Mouse (Mus musculus) embryo, embryonic 10 days (tissue): ENCODE results near the gene Shank3.

Experiments used
- DNase-seq: peaks from one replicate; pipeline ENCODE4 v3.0.0-alpha.2; 2015; ENCODE audit warnings: low spot score

The Shank3 gene

DNA sequence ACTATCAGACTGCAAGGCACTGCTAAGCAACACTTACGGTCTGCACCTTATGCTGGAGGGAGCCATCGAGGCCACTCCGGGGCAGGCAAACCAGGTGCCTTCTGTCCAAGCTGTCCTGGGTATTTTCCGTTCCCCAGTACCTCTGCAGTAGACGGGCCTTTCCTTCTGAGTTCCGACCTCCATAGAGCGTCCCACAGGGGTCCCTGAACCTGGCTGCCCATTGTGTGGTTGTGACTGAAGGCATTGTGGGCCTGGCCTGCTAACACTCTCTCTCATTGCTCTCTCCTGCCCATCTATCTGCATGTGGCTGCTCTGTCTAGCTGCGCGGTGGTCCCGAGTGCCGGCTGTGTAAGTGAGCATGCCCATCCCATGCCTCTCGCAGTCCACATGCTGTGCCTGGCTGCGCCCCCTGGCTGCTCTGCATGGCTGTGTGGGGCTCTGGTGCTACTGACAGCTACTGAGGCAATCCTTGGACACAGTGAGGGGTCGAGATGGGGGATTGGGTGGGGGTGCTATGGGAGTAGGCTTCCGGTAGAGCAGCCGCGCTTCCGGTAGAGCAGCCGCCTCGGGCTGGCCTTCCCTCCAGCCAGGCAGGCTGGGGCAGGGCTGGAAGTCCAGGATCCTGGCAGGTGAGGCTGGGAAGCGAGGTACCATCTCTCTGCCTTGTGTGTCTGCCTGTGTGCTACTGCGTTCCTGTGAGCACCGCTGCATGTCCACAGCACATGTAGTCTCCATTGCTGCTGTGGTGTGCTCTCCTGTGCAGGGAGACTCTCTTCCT lies 57.2 kb downstream of the Shank3 start:
- peak; percentile 73 for DNase-seq

DNA sequence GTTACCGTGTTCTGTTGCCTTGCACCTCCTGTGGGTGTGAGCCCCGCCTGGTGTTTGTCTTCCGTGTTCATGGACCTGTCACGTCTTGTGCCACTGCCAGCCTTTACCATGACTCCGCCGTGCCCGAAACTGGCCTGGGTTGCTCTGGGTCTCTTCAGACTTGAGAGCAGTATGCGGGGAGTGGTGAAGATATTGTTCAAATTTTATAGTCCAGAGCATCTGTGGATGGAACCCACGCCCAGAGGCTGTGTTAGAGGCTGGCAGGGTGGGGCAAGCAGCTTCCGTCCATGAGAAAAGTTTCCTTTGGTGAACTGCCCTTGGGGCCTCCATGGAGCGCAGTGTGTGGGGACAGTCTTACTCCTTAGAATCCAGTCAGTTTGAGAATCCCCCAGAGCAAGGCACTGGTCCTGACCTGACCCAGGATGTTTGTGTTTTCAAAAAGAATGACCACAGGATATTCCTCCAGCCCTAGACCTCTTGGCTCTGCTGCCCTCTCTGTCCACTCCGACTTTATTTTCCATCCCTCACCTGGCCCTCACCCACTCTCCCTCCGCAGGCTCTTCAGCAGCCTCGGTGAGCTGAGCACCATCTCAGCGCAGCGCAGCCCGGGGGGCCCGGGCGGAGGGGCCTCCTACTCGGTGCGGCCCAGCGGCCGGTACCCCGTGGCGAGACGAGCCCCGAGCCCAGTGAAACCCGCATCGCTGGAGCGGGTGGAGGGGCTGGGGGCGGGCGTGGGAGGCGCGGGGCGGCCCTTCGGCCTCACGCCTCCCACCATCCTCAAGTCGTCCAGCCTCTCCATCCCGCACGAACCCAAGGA lies 58.0 kb downstream of the Shank3 start:
- DNase-seq = no peak

DNA sequence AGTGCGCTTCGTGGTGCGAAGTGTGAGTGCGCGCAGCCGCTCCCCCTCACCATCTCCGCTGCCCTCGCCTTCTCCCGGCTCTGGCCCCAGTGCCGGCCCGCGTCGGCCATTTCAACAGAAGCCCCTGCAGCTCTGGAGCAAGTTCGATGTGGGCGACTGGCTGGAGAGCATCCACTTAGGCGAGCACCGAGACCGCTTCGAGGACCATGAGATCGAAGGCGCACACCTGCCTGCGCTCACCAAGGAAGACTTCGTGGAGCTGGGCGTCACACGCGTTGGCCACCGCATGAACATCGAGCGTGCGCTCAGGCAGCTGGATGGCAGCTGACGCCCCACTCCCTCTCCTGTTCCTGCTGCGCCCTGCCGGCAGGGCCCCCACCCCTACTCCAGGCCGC lies 58.6 kb downstream of the Shank3 start:
- peak; percentile 40 for DNase-seq

DNA sequence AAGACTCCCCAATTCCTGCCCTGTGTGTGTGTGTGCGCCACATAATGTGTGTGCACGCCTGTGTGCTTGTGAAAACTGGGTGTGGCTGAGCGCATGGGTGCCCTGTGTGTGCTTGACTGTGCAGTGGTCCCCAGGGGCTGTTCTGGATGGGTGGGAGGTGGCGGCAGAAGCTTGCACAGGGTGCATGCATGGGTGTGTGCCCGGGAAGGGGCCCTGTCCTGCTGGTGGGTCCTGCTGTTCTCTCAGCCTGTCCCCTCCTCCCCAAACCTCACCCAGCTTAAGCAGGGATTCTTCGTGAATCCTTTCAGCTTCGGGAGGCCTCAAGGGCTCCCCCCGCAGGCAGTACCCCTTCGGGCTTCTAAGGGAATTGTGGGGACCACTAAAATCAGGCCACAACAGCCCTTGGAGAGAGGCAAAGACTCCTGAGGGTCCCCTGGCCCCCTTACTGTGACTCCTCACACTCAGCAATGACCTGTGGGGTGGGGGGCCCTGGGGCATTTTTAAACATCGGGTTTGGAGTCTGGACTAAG lies 59.8 kb downstream of the Shank3 start:
- no peak for DNase-seq

DNA sequence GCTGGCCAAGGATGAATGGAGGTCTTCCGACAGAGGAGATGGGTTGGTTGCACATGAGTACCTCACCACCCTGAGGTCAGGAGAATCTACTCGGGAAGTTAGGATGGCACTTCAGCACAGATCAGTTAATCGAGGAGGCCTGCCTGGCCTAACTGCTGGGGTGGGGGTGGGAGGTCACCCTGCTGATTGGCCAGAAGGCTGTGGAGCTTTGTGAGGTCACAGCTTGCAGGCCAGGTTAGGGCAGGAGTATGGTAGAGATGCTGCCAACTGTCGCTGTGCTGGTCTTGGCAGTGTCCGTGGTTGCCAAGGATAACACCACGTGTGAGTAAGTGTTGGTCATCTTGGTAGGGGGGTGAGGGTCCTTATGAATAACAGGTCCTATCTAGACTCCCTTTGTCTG lies 68.7 kb downstream of the Shank3 start, which contains the start of gene Acr:
Acr (plus strand) TSS at position 213 of the 400 bp plus-strand sequence.
- DNase-seq = no peak

DNA sequence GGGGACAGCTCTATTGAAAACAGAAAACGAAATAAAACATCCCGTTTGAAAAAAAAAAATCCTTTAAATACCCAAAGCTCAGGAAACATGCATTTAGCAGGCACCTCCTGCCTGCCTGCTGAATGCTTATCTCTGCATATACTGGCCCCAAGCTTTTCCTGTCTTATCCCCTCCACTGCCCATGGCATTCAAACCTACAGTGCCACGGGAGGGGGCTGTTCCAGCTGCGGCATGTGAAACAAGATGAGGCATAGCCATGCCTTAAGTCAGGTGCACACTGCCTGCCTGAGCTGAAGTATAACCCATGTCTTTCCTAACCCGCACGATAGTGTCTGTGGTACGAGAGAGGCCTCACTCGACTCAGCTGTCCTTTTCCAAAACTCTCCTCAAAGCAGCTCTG lies 72.7 kb downstream of the Shank3 start:
- no peak for DNase-seq

DNA sequence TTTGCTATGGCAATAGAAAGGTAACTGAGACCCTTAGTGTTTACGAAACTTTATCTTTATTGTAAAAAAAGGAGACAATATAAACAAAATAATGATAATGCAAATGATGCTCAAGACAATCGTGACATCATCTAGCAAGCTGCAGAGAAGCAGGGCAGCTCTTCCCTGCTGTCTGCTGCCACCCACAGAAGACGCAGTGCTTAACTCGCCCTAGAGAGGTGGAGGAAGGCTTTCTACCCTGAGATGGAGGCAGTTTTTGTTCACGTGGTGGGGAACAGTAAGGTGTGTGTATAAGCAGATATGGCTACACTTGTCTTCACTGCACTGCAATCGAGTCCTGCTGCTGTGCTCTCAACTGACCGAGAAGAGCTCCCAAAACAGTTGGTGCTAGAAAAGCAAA lies 83.1 kb downstream of the Shank3 start:
- DNase-seq = no peak

DNA sequence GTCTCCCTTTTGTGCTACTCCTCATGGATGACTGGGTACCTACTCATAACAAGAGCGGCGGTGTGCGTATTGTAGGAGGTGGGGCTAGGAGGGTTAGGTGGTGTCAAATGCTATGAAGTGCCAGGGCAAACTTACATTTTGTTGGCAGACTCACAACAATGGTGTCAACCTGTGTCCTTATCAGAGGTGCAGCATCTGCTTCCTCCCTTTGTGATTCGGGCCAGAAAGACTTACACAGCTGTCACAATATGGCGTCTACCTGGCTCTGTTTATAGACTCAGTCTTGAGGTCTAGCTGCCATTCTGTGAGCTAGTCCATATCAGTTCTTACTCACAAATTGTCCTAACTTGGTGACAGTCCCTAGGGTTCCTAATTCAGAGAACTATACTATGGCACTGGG lies 85.7 kb downstream of the Shank3 start:
- DNase-seq = no peak

DNA sequence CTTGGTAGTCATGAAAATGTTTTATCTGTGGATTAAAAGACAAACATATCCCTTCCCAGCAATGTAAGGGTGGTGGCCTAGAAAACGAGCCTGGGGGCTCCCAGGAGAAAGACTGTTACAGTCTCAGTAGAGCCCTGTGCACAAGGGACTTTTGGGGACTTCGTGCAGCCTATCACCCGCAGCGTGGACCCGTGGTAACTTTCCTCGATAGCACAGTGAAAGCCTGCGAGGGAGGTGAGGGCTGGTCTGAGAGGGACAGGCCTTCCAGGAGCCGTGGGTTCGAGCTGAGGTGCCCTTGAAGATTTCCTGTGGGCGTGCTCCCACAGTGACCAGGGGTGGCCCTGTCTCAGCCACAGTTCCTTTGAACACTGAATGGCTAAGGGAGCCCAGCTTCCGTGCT lies 86.2 kb downstream of the Shank3 start:
- DNase-seq = no peak

DNA sequence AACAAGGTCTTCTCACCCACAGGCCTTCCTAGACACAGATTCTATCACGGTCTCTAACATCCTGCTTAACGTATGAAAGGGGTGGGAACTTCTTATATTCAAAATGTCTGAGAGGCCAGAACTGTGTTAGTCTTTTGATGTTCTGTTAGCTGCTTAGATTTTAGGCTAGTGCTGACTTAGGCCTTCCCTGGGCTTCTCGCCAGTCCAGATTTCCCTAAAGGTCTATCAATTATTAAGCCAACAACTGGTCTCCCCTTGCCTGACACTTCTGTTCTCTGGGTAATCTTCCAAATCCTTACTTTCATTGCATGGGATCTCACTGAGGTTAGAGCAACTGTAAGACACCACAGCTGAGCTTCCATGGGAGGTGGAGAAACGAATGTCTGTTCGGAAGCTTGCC lies 89.7 kb downstream of the Shank3 start:
- DNase-seq = no peak

DNA sequence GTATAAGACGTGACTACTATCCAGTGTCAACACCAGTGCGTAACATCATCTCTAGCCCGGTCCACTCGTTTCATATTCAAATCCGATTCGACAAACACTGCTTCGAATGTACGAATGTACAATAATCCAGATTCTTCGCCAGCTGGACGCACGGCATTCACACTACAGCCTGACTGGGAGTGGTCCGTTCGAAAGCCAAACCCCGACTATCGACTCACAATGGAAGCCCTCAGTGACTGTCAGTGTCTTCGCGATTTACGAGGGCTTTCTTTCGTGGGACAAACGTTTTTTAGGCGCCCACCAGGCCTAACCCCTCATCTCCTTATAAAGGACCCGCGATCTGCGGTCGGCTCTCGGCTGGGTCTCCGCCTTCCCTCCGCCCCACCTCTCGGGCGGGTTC lies 91.9 kb downstream of the Shank3 start:
- DNase-seq = peak; percentile 27

DNA sequence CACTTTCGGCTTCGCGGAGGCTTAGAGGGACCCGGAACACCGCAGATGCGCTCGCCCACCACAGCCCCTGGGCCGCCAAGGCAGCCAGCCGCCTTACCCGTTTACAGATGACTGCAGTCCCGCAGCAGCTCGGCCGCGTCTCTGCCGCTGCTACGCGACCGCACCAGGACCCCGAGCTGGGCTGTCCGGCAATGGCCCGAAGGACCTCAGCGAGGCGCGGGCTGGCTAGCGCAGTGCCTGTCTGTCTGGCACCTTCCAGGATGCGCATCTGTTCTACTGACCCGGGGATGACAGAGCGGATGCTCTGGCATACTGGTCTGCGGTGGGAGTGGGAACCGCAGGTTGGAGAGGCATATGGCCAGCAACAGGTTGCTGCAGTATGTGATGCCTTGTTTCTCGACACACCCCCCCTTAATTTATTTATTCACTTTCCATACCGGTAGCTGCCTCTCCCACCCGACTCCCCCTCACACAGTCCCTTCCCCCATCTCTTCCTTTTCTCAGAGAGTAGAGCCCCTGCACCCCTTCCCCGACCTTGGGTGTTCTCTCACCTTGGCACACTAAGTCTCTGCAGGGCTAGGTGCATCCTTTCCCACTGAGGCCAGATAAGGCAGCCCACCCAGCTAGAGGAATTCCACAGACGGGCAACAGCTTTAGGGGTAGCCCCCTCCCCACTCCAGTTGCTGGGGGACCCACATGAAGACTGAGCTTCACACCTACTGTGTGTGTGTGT lies 92.5 kb downstream of the Shank3 start, which contains the start of gene Rabl2:
Rabl2 (minus strand) TSS at position 201 of the 733 bp plus-strand sequence.
- peak; percentile 96 for DNase-seq

DNA sequence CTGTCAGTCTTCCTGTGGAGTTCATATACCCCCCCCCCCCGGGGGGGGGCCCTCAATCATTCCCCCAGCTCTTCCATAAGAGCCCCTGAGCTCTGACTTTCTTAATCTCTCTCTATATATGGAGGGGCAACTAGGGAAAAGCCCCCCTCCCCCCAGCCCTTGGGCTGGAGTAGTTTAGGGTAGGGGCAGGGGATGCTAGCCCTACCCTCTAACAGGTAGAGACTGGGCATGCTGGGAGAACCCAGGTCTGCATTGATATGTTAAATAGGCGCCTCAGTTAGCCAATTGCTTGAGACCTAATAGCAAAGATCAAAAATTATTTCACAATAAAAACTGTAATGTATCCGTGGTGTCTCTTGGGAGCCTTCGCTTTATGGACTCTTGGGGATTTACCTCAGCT lies 93.1 kb downstream of the Shank3 start:
- DNase-seq = no peak

DNA sequence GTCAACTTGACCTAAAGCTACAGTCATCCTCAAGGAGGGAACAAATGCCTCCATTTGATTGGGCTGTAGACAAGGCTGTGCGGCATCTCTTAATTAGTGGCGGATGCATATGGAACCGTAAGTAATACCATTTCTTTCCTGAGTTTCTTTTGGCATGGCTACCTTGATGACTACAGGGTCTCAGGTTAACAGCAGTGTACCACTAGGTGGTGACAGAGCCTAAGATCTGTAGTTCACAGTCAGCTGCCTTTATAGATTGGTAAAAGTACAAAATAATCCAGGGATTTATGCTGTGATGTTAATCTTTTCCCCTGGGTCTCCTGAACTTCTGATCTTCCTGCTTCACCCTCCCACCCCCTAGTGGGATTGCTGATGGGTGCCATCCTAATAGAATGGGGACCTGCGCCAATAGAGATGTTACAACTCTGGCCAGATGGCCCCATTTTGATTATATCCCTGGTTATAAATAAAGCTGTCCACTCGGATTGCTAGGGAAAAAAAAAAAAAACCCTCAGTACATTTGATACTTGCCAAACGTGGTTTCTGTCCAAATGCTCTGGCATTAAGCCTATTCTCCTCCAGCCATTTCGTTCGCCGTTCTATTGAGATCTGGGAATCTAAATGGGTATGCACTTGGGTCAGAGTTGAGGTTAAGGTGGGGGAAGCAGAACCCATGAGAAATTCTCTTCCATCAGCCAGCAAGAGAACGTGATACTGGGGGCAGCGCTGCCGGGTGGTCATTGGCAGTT lies 106.6 kb downstream of the Shank3 start:
- no peak for DNase-seq

DNA sequence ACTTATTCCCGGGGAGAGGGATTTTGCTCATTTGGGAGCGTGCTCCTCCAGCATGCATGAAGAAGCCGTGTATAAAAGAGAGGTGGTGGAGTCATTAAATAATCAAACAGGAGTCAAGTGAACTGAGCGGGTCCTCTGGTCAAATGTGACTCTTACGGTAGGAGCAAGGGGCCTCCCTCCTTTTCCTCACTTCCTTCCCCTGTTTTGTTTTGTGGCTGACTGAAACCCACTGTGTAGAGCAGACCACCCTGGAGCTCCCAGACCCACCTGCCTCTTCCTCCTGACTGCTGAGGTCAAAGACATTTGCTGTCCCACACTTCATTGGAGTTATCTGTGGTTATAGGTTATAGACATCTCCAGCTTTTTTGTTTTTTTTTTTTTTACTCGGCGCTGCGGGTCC lies 108.1 kb downstream of the Shank3 start:
- no peak for DNase-seq

DNA sequence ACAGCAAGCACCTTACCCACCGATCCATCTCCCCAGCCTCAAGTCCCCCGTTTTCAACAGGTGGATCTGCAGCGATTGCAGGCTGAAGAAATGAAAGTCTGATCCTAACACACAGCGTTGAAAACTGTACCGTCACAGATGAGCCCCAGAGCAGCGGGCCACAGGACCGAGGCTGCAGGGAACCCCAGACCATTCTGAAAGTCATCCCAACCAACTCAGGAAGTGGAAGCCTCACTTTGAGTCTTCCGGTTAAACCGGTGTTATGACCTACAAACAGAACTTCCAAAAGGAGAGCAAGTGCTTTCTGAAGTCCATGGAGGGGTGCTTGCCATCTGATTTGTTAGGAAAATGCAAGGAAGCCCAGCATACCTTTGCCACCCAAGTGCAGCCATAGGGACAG lies 108.5 kb downstream of the Shank3 start:
- DNase-seq = no peak
